Mouse (Mus musculus) liver, embryonic 12.5 days (tissue): Measurements from ENCODE around the gene Ptger3. TPM values are rescaled to one million over a fixed set of nuclear protein-coding genes. Genes with fewer than 3 reads are reported as not detected.

Experiments
- ATAC-seq: fragments of 200-750 bp; cut with Nextera tagmentation; 2 replicates; pipeline ENCODE4 v1.8.0; 2017; ENCODE audit warnings: moderate number of reproducible peaks, mild to moderate bottlenecking, moderate library complexity
- H3K27ac ChIP-seq: fragments of 300-500 bp; sonication (generic); 2 replicates; pipeline ENCODE4 v1.5.1; 2016; ENCODE audit warnings: mild to moderate bottlenecking
- H3K27me3 ChIP-seq: fragments of 300-500 bp; sonication (generic); replicated peaks from 2 replicates; pipeline ENCODE4 v1.6.1; 2016; ENCODE audit warnings: mild to moderate bottlenecking, moderate library complexity
- H3K36me3 ChIP-seq: fragments of 300-500 bp; sonication (generic); 2 replicates; pipeline ENCODE4 v1.6.1; 2016; ENCODE audit warnings: mild to moderate bottlenecking, moderate library complexity
- H3K4me1 ChIP-seq: fragments of 300-500 bp; sonication (generic); 2 replicates; pipeline ENCODE4 v1.6.1; 2016
- H3K4me2 ChIP-seq: fragments of 300-500 bp; sonication (generic); 2 replicates; pipeline ENCODE4 v1.6.1; 2016; ENCODE audit warnings: mild to moderate bottlenecking, moderate library complexity
- H3K4me3 ChIP-seq: fragments of 300-500 bp; sonication (generic); 2 replicates; pipeline ENCODE4 v1.5.1; 2016; ENCODE audit warnings: mild to moderate bottlenecking, moderate library complexity
- H3K9ac ChIP-seq: fragments of 300-500 bp; sonication (generic); 2 replicates; pipeline ENCODE4 v1.6.1; 2016; ENCODE audit warnings: mild to moderate bottlenecking, moderate library complexity
- H3K9me3 ChIP-seq: fragments of 300-500 bp; sonication (generic); replicated peaks from 2 replicates; pipeline ENCODE4 v1.6.1; 2016; ENCODE audit warnings: mild to moderate bottlenecking, moderate library complexity
- WGBS: fragments of 180-500 bp; shearing (Covaris S2); methylation state at CpG from one replicate; pipeline ENCODE4 v1.1.7; 2016; ENCODE audit not compliant: insufficient replicate concordance; 5-methylcytosine and 5-hydroxymethylcytosine counted together
- polyA plus RNA-seq: library from polyadenylated mRNA; unstranded; fragments of >200 nt; fragmentation: Nextera tagmentation; extraction: Ambion mirVana; gene quantifications from 2 replicates; pipeline ENCODE4 v1.2.1, GENCODE M21; 2016

The Ptger3 gene
- polyA plus RNA-seq, 1 experiment from 2014 or later = 9.5 TPM

- H3K9me3 ChIP-seq = no peaks in the 10 kb centered on the region
- H3K9ac ChIP-seq = peak overlapping the region; percentile 63
- H3K36me3 ChIP-seq = no peaks in the 10 kb centered on the region
- peak overlapping the region; percentile 93 for H3K4me2 ChIP-seq
- WGBS = 2% methylated on average over 34 of the region's 34 CpGs
- no peak overlapping the region for H3K27ac ChIP-seq
- ATAC-seq = peak; percentile 16; the same call in 1 of the 2 replicates
- H3K4me3 ChIP-seq = peak overlapping the region; percentile 62
- H3K27me3 ChIP-seq = peaks cover 32% of the 10 kb centered on the region
- peaks cover 37% of the 10 kb centered on the region for H3K4me1 ChIP-seq
Measured at GRCm38 (mm10) chr3:157567566-157568132, 957 bp downstream of the Ptger3 start.

- ATAC-seq = no peak
- no peak overlapping the region for H3K27ac ChIP-seq
- WGBS = 37% methylated on average over 6 of the region's 6 CpGs
- H3K27me3 ChIP-seq = peaks cover 20% of the 10 kb centered on the region
- H3K36me3 ChIP-seq = no peaks in the 10 kb centered on the region
- no peak overlapping the region for H3K4me3 ChIP-seq
- no peaks in the 10 kb centered on the region for H3K9me3 ChIP-seq
- peak overlapping the region; percentile 41 for H3K4me2 ChIP-seq
- H3K9ac ChIP-seq = no peak overlapping the region
- H3K4me1 ChIP-seq = peaks cover 60% of the 10 kb centered on the region
Measured at GRCm38 (mm10) chr3:157572011-157572410, 5.3 kb downstream of the Ptger3 start.

GRCm38 (mm10) chr3:157575441-157576342, 9.0 kb downstream of the Ptger3 start:
- no peak overlapping the region for H3K9ac ChIP-seq
- peak overlapping the region; percentile 72; the same call in 1 of the 2 replicates for H3K27ac ChIP-seq
- H3K4me2 ChIP-seq = peak overlapping the region; percentile 29
- H3K27me3 ChIP-seq = no peaks in the 10 kb centered on the region
- 25% methylated on average over 9 of the region's 9 CpGs for WGBS
- H3K4me3 ChIP-seq = no peak overlapping the region
- H3K4me1 ChIP-seq = peaks cover 76% of the 10 kb centered on the region
- ATAC-seq = peak; percentile 53
- no peaks in the 10 kb centered on the region for H3K9me3 ChIP-seq
- no peaks in the 10 kb centered on the region for H3K36me3 ChIP-seq

GRCm38 (mm10) chr3:157576343-157576722, 9.6 kb downstream of the Ptger3 start:
- Histone ChIP-seq H3K27ac (no peak overlapping the region), H3K27me3 (no peaks in the 10 kb centered on the region), H3K4me1 (peaks cover 83% of the 10 kb centered on the region), H3K9me3 (no peaks in the 10 kb centered on the region), H3K36me3 (no peaks in the 10 kb centered on the region), H3K9ac (no peak overlapping the region), H3K4me2 (peak overlapping the region; percentile 13; the same call in 1 of the 2 replicates), H3K4me3 (no peak overlapping the region)
- WGBS = 38% methylated on average over 1 of the region's 1 CpGs
- ATAC-seq = no peak; the same call in 1 of the 2 replicates

- H3K4me2 ChIP-seq = no peak overlapping the region
- H3K4me3 ChIP-seq = no peak overlapping the region
- H3K27me3 ChIP-seq = no peaks in the 10 kb centered on the region
- H3K9ac ChIP-seq = no peak overlapping the region
- H3K9me3 ChIP-seq = no peaks in the 10 kb centered on the region
- no peak overlapping the region; the same call in 1 of the 2 replicates for H3K27ac ChIP-seq
- ATAC-seq = no peak
- peaks cover 81% of the 10 kb centered on the region for H3K4me1 ChIP-seq
- WGBS = 11% methylated on average over 1 of the region's 1 CpGs
- H3K36me3 ChIP-seq = no peaks in the 10 kb centered on the region
Measured at GRCm38 (mm10) chr3:157576862-157577261, 10.2 kb downstream of the Ptger3 start.

GRCm38 (mm10) chr3:157578469-157579170, 11.9 kb downstream of the Ptger3 start:
- no peak overlapping the region for H3K27ac ChIP-seq
- no peak for ATAC-seq
- WGBS = 42% methylated on average over 5 of the region's 5 CpGs
- no peak overlapping the region for H3K4me3 ChIP-seq
- no peak overlapping the region for H3K9ac ChIP-seq
- peaks cover 78% of the 10 kb centered on the region for H3K4me1 ChIP-seq
- H3K4me2 ChIP-seq = no peak overlapping the region
- H3K36me3 ChIP-seq = no peaks in the 10 kb centered on the region
- H3K27me3 ChIP-seq = no peaks in the 10 kb centered on the region
- H3K9me3 ChIP-seq = no peaks in the 10 kb centered on the region

GRCm38 (mm10) chr3:157579376-157579775, 12.7 kb downstream of the Ptger3 start:
- Histone ChIP-seq H3K36me3 (no peaks in the 10 kb centered on the region), H3K4me3 (no peak overlapping the region), H3K27ac (no peak overlapping the region), H3K9me3 (no peaks in the 10 kb centered on the region), H3K4me2 (no peak overlapping the region), H3K4me1 (peaks cover 75% of the 10 kb centered on the region), H3K27me3 (no peaks in the 10 kb centered on the region), H3K9ac (no peak overlapping the region)
- WGBS = 71% methylated on average over 2 of the region's 2 CpGs
- ATAC-seq = no peak

GRCm38 (mm10) chr3:157580299-157580698, 13.6 kb downstream of the Ptger3 start:
- Histone ChIP-seq H3K9me3 (no peaks in the 10 kb centered on the region), H3K27ac (peak overlapping the region; percentile 67), H3K9ac (no peak overlapping the region), H3K4me2 (peak overlapping the region; percentile 22), H3K36me3 (no peaks in the 10 kb centered on the region), H3K4me3 (no peak overlapping the region), H3K27me3 (no peaks in the 10 kb centered on the region), H3K4me1 (peaks cover 70% of the 10 kb centered on the region)
- peak; percentile 85 for ATAC-seq
- WGBS = 16% methylated on average over 4 of the region's 4 CpGs

- Histone ChIP-seq H3K4me2 (no peak overlapping the region), H3K27ac (no peak overlapping the region), H3K36me3 (no peaks in the 10 kb centered on the region), H3K9me3 (no peaks in the 10 kb centered on the region), H3K4me3 (no peak overlapping the region), H3K27me3 (no peaks in the 10 kb centered on the region), H3K4me1 (peaks cover 56% of the 10 kb centered on the region), H3K9ac (no peak overlapping the region)
- WGBS = 11% methylated on average over 2 of the region's 2 CpGs
- ATAC-seq = no peak
Measured at GRCm38 (mm10) chr3:157581755-157582154, 15.1 kb downstream of the Ptger3 start.

GRCm38 (mm10) chr3:157582626-157583405, 16.1 kb downstream of the Ptger3 start:
- no peaks in the 10 kb centered on the region for H3K9me3 ChIP-seq
- ATAC-seq = no peak
- no peak overlapping the region for H3K27ac ChIP-seq
- no peak overlapping the region for H3K9ac ChIP-seq
- H3K4me2 ChIP-seq = no peak overlapping the region
- no peaks in the 10 kb centered on the region for H3K36me3 ChIP-seq
- H3K4me3 ChIP-seq = no peak overlapping the region
- 64% methylated on average over 5 of the region's 5 CpGs for WGBS
- H3K4me1 ChIP-seq = peaks cover 45% of the 10 kb centered on the region
- H3K27me3 ChIP-seq = no peaks in the 10 kb centered on the region

- peaks cover 7% of the 10 kb centered on the region; the same call in 1 of the 2 replicates for H3K4me1 ChIP-seq
- no peaks in the 10 kb centered on the region for H3K9me3 ChIP-seq
- H3K4me2 ChIP-seq = no peak overlapping the region
- WGBS = 67% methylated on average over 7 of the region's 7 CpGs
- ATAC-seq = peak; percentile 30; the same call in 1 of the 2 replicates
- no peaks in the 10 kb centered on the region for H3K36me3 ChIP-seq
- H3K27me3 ChIP-seq = no peaks in the 10 kb centered on the region
- no peak overlapping the region for H3K4me3 ChIP-seq
- no peak overlapping the region for H3K9ac ChIP-seq
- no peak overlapping the region for H3K27ac ChIP-seq
Measured at GRCm38 (mm10) chr3:157597837-157598379, 31.2 kb downstream of the Ptger3 start.
